Mouse (Mus musculus) brain, embryonic 14.5 days (tissue): ENCODE measurements around the gene Olfr1445.

Experiments
- CTCF ChIP-seq: fragments of 200-500 bp; IDR thresholded peaks from 2 replicates; pipeline ENCODE4 v1.5.1; 2012; ENCODE audit warnings: inconsistent platforms, mild to moderate bottlenecking, moderate library complexity, borderline replicate concordance; ENCODE audit not compliant: insufficient read depth, insufficient read length; ENCODE audit errors: extremely low read depth
- POLR2A ChIP-seq: fragments of 200-500 bp; IDR thresholded peaks from 2 replicates; pipeline ENCODE4 v1.6.1; 2012; ENCODE audit warnings: mild to moderate bottlenecking, inconsistent platforms, borderline replicate concordance; ENCODE audit not compliant: poor library complexity, insufficient read depth, insufficient read length, severe bottlenecking; ENCODE audit errors: extremely low read depth

DNA sequence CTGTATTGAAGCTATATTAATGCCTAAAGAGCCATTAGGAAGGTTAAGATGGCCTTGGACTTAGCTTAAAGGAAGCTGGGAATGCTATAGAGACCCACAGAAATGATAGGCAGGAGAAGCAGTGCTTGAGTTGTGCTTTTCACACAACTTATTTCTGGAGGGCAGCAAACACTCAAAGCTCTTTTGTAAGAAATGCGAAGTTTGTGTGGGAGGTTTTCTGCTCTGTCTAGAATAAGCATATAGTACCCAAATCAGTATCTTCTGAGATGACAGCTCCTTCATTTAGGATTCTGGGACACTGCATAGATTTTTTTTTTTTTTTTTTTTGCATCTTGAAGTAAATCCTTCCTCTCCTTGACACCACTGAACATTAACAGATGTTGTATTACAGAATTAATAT is 45.1 kb upstream of the Olfr1445 start:
- no peak for TF ChIP-seq CTCF
- TF ChIP-seq POLR2A: no peak
